Mouse (Mus musculus) embryonic facial prominence, embryonic 15.5 days (tissue): ENCODE measurements around the gene Dyrk1a. TPM values are rescaled to one million over a fixed set of nuclear protein-coding genes. Genes with fewer than 3 reads are reported as not detected.

Source experiments
- ATAC-seq: fragments of 200-750 bp; cut with Nextera tagmentation; 2 replicates; pipeline ENCODE4 v1.8.0; 2017; ENCODE audit warnings: low read depth, moderate TSS enrichment; ENCODE audit not compliant: insufficient number of reproducible peaks, low FRiP score, low TSS enrichment
- H3K27ac ChIP-seq: fragments of 300-500 bp; sonication (generic); replicated peaks from 2 replicates; pipeline ENCODE4 v1.5.1; 2015; ENCODE audit warnings: mild to moderate bottlenecking, inconsistent platforms
- H3K27me3 ChIP-seq: fragments of 300-500 bp; sonication (generic); 2 replicates; pipeline ENCODE4 v1.6.1; 2015; ENCODE audit warnings: inconsistent platforms
- H3K36me3 ChIP-seq: fragments of 300-500 bp; sonication (generic); 2 replicates; pipeline ENCODE4 v1.6.1; 2015; ENCODE audit warnings: mild to moderate bottlenecking, inconsistent platforms
- H3K4me1 ChIP-seq: fragments of 300-500 bp; sonication (generic); 2 replicates; pipeline ENCODE4 v1.6.1; 2015; ENCODE audit warnings: inconsistent platforms
- H3K4me2 ChIP-seq: fragments of 300-500 bp; sonication (generic); replicated peaks from 2 replicates; pipeline ENCODE4 v1.6.1; 2015; ENCODE audit warnings: mild to moderate bottlenecking, inconsistent platforms
- H3K4me3 ChIP-seq: fragments of 300-500 bp; sonication (generic); replicated peaks from 2 replicates; pipeline ENCODE4 v1.5.1; 2015; ENCODE audit warnings: mild to moderate bottlenecking, inconsistent platforms
- H3K9ac ChIP-seq: fragments of 300-500 bp; sonication (generic); 2 replicates; pipeline ENCODE4 v1.6.1; 2015; ENCODE audit warnings: inconsistent platforms
- H3K9me3 ChIP-seq: fragments of 300-500 bp; sonication (generic); replicated peaks from 2 replicates; pipeline ENCODE4 v1.6.1; 2016; ENCODE audit warnings: inconsistent platforms
- WGBS: fragments of 180-500 bp; shearing (Covaris S2); methylation state at CpG from one replicate; pipeline ENCODE4 v1.1.7; 2015; 5-methylcytosine and 5-hydroxymethylcytosine counted together
- polyA plus RNA-seq: library from polyadenylated mRNA; unstranded; fragments of >200 nt; fragmentation: Nextera tagmentation; extraction: Ambion mirVana; gene quantifications from 2 replicates; pipeline ENCODE4 v1.2.1, GENCODE M21; 2015

Dyrk1a gene
- polyA plus RNA-seq, 1 experiment from 2014 or later: 9.1 TPM

GRCm38 (mm10) chr16:94536417-94537158, 33.2 kb upstream of the Dyrk1a start:
- ATAC-seq: no peak
- H3K36me3 ChIP-seq: no peaks in the 10 kb centered on the region
- WGBS: 56% methylated on average over 7 of the region's 7 CpGs
- H3K27ac ChIP-seq: peak overlapping the region; percentile 63
- no peak overlapping the region for H3K9ac ChIP-seq
- H3K9me3 ChIP-seq: no peaks in the 10 kb centered on the region
- H3K4me1 ChIP-seq: peaks cover 7% of the 10 kb centered on the region; the same call in 1 of the 2 replicates
- no peak overlapping the region for H3K4me2 ChIP-seq
- no peak overlapping the region for H3K4me3 ChIP-seq
- no peaks in the 10 kb centered on the region for H3K27me3 ChIP-seq

GRCm38 (mm10) chr16:94537159-94537527, 32.7 kb upstream of the Dyrk1a start:
- 44% methylated on average over 9 of the region's 9 CpGs for WGBS
- Histone ChIP-seq H3K9ac (no peak overlapping the region), H3K27ac (peak overlapping the region; percentile 63), H3K36me3 (no peaks in the 10 kb centered on the region), H3K4me2 (no peak overlapping the region), H3K27me3 (no peaks in the 10 kb centered on the region), H3K4me3 (no peak overlapping the region), H3K4me1 (peaks cover 7% of the 10 kb centered on the region; the same call in 1 of the 2 replicates), H3K9me3 (no peaks in the 10 kb centered on the region)
- no peak for ATAC-seq

- Histone ChIP-seq H3K9ac (no peak overlapping the region), H3K9me3 (no peaks in the 10 kb centered on the region), H3K27ac (no peak overlapping the region), H3K4me1 (peaks cover 7% of the 10 kb centered on the region; the same call in 1 of the 2 replicates), H3K27me3 (no peaks in the 10 kb centered on the region), H3K36me3 (no peaks in the 10 kb centered on the region), H3K4me2 (no peak overlapping the region), H3K4me3 (no peak overlapping the region)
- 92% methylated on average over 9 of the region's 9 CpGs for WGBS
- ATAC-seq: no peak
Measured at GRCm38 (mm10) chr16:94540140-94540539, 29.7 kb upstream of the Dyrk1a start.

GRCm38 (mm10) chr16:94542898-94543297, 26.9 kb upstream of the Dyrk1a start:
- H3K9me3 ChIP-seq: no peaks in the 10 kb centered on the region
- H3K4me2 ChIP-seq: no peak overlapping the region
- no peak overlapping the region for H3K27ac ChIP-seq
- no peaks in the 10 kb centered on the region for H3K36me3 ChIP-seq
- 78% methylated on average over 8 of the region's 8 CpGs for WGBS
- no peaks in the 10 kb centered on the region for H3K4me1 ChIP-seq
- H3K27me3 ChIP-seq: no peaks in the 10 kb centered on the region
- no peak overlapping the region for H3K9ac ChIP-seq
- no peak overlapping the region for H3K4me3 ChIP-seq
- no peak for ATAC-seq

- no peak for ATAC-seq
- 73% methylated on average over 11 of the region's 11 CpGs for WGBS
- H3K4me2 ChIP-seq: no peak overlapping the region
- no peak overlapping the region for H3K4me3 ChIP-seq
- no peaks in the 10 kb centered on the region for H3K9me3 ChIP-seq
- no peak overlapping the region for H3K9ac ChIP-seq
- no peaks in the 10 kb centered on the region for H3K4me1 ChIP-seq
- no peaks in the 10 kb centered on the region for H3K27me3 ChIP-seq
- H3K27ac ChIP-seq: no peak overlapping the region
- no peaks in the 10 kb centered on the region for H3K36me3 ChIP-seq
Measured at GRCm38 (mm10) chr16:94544540-94545105, 25.2 kb upstream of the Dyrk1a start.

- H3K4me3 ChIP-seq: no peak overlapping the region
- H3K4me2 ChIP-seq: no peak overlapping the region
- H3K9ac ChIP-seq: no peak overlapping the region
- H3K27ac ChIP-seq: no peak overlapping the region
- no peaks in the 10 kb centered on the region for H3K4me1 ChIP-seq
- no peaks in the 10 kb centered on the region for H3K9me3 ChIP-seq
- WGBS: 61% methylated on average over 8 of the region's 8 CpGs
- no peak for ATAC-seq
- H3K36me3 ChIP-seq: no peaks in the 10 kb centered on the region
- H3K27me3 ChIP-seq: no peaks in the 10 kb centered on the region
Measured at GRCm38 (mm10) chr16:94545781-94546562, 23.8 kb upstream of the Dyrk1a start.

- Histone ChIP-seq H3K36me3 (no peaks in the 10 kb centered on the region), H3K27ac (no peak overlapping the region), H3K4me1 (no peaks in the 10 kb centered on the region), H3K27me3 (no peaks in the 10 kb centered on the region), H3K9me3 (no peaks in the 10 kb centered on the region), H3K4me3 (no peak overlapping the region), H3K4me2 (no peak overlapping the region), H3K9ac (no peak overlapping the region)
- WGBS: 68% methylated on average over 10 of the region's 10 CpGs
- ATAC-seq: no peak
Measured at GRCm38 (mm10) chr16:94549813-94550212, 20.0 kb upstream of the Dyrk1a start.

GRCm38 (mm10) chr16:94551934-94552333, 17.9 kb upstream of the Dyrk1a start:
- no peaks in the 10 kb centered on the region for H3K27me3 ChIP-seq
- H3K9me3 ChIP-seq: no peaks in the 10 kb centered on the region
- no peaks in the 10 kb centered on the region for H3K4me1 ChIP-seq
- no peak for ATAC-seq
- H3K27ac ChIP-seq: no peak overlapping the region
- H3K4me2 ChIP-seq: no peak overlapping the region
- H3K9ac ChIP-seq: no peak overlapping the region
- H3K36me3 ChIP-seq: no peaks in the 10 kb centered on the region
- H3K4me3 ChIP-seq: no peak overlapping the region

- no peaks in the 10 kb centered on the region for H3K4me1 ChIP-seq
- no peak overlapping the region for H3K27ac ChIP-seq
- WGBS: 64% methylated on average over 7 of the region's 7 CpGs
- H3K4me2 ChIP-seq: no peak overlapping the region
- H3K9ac ChIP-seq: no peak overlapping the region
- no peaks in the 10 kb centered on the region for H3K36me3 ChIP-seq
- no peak overlapping the region for H3K4me3 ChIP-seq
- ATAC-seq: no peak
- no peaks in the 10 kb centered on the region for H3K9me3 ChIP-seq
- H3K27me3 ChIP-seq: no peaks in the 10 kb centered on the region
Measured at GRCm38 (mm10) chr16:94555346-94555745, 14.5 kb upstream of the Dyrk1a start.

- 75% methylated on average over 5 of the region's 5 CpGs for WGBS
- Histone ChIP-seq H3K27ac (no peak overlapping the region), H3K4me1 (no peaks in the 10 kb centered on the region), H3K27me3 (no peaks in the 10 kb centered on the region), H3K9ac (no peak overlapping the region), H3K36me3 (no peaks in the 10 kb centered on the region), H3K9me3 (no peaks in the 10 kb centered on the region), H3K4me2 (no peak overlapping the region), H3K4me3 (no peak overlapping the region)
- ATAC-seq: no peak
Measured at GRCm38 (mm10) chr16:94556228-94556627, 13.6 kb upstream of the Dyrk1a start.

- Histone ChIP-seq H3K4me3 (no peak overlapping the region), H3K36me3 (no peaks in the 10 kb centered on the region), H3K9ac (no peak overlapping the region), H3K27ac (no peak overlapping the region), H3K4me2 (no peak overlapping the region), H3K9me3 (no peaks in the 10 kb centered on the region), H3K4me1 (no peaks in the 10 kb centered on the region), H3K27me3 (no peaks in the 10 kb centered on the region)
- WGBS: 41% methylated on average over 7 of the region's 7 CpGs
- ATAC-seq: no peak
Measured at GRCm38 (mm10) chr16:94559282-94559681, 10.5 kb upstream of the Dyrk1a start.
